Mouse (Mus musculus) midbrain, embryonic 11.5 days (tissue): ENCODE data around the gene Crebl2. TPM values are rescaled to one million over a fixed set of nuclear protein-coding genes. Genes with fewer than 3 reads are reported as not detected.

Experiments
- ATAC-seq: fragments of 200-750 bp; cut with Nextera tagmentation; 2 replicates; pipeline ENCODE4 v1.8.0; 2017; ENCODE audit warnings: moderate TSS enrichment, moderate library complexity; ENCODE audit not compliant: low FRiP score
- DNase-seq: peaks from one replicate; pipeline ENCODE4 v3.0.0; 2015; ENCODE audit warnings: low spot score; ENCODE audit errors: missing footprints
- H3K27ac ChIP-seq: fragments of 300-500 bp; sonication (generic); 2 replicates; pipeline ENCODE4 v1.5.1; 2014; ENCODE audit warnings: low read depth, low read length
- H3K27me3 ChIP-seq: fragments of 300-500 bp; sonication (generic); 2 replicates; pipeline ENCODE4 v1.6.1; 2014; ENCODE audit warnings: mild to moderate bottlenecking, low read length, moderate library complexity, mixed read lengths; ENCODE audit not compliant: control insufficient read depth, insufficient read depth
- H3K36me3 ChIP-seq: fragments of 300-500 bp; sonication (generic); 2 replicates; pipeline ENCODE4 v1.6.1; 2014; ENCODE audit warnings: mild to moderate bottlenecking, low read length, moderate library complexity, mixed read lengths; ENCODE audit not compliant: control insufficient read depth, insufficient read depth
- H3K4me1 ChIP-seq: fragments of 300-500 bp; sonication (generic); 2 replicates; pipeline ENCODE4 v1.6.1; 2014; ENCODE audit warnings: low read length; ENCODE audit not compliant: control insufficient read depth, insufficient read depth
- H3K4me2 ChIP-seq: fragments of 300-500 bp; sonication (generic); 2 replicates; pipeline ENCODE4 v1.6.1; 2014; ENCODE audit warnings: mild to moderate bottlenecking, moderate library complexity
- H3K4me3 ChIP-seq: fragments of 300-500 bp; sonication (generic); 2 replicates; pipeline ENCODE4 v1.5.1; 2014; ENCODE audit warnings: low read depth, low read length
- H3K9ac ChIP-seq: fragments of 300-500 bp; sonication (generic); 2 replicates; pipeline ENCODE4 v1.6.1; 2014; ENCODE audit warnings: low read length
- H3K9me3 ChIP-seq: fragments of 300-500 bp; sonication (generic); 2 replicates; pipeline ENCODE4 v1.6.1; 2016; ENCODE audit warnings: low read length; ENCODE audit not compliant: control insufficient read depth
- WGBS: fragments of 180-500 bp; shearing (Covaris S2); extraction: QIAGEN DNeasy Blood & Tissue Kit; methylation state at CpG from one replicate; pipeline ENCODE4 v1.1.7; 2014; 5-methylcytosine and 5-hydroxymethylcytosine counted together
- polyA plus RNA-seq: library from polyadenylated mRNA; unstranded; fragments of >200 nt; fragmentation: Nextera tagmentation; extraction: Ambion mirVana; gene quantifications from 2 replicates; pipeline ENCODE4 v1.2.1, GENCODE M21; 2014

Gene Crebl2
- polyA plus RNA-seq, 1 experiment from 2014 or later = 0.92 TPM

- Histone ChIP-seq H3K4me1 (0 out of 2 replicates have a peak, but pooled peaks cover 2% of the 10 kb centered on the region), H3K9ac (no peak overlapping the region), H3K4me2 (no peak overlapping the region), H3K27me3 (no peaks in the 10 kb centered on the region), H3K27ac (no peak overlapping the region), H3K36me3 (no peaks in the 10 kb centered on the region), H3K9me3 (no peaks in the 10 kb centered on the region), H3K4me3 (no peak overlapping the region)
- DNase-seq (no peak), ATAC-seq (no peak)
- WGBS = 81% methylated on average over 3 of the region's 4 CpGs
Measured at GRCm38 (mm10) chr6:134903368-134903767, 73.4 kb downstream of the Crebl2 start.

GRCm38 (mm10) chr6:134903891-134904884 lies 74.2 kb downstream of the Crebl2 start:
- Histone ChIP-seq H3K9ac (no peak overlapping the region), H3K4me2 (no peak overlapping the region), H3K36me3 (no peaks in the 10 kb centered on the region), H3K9me3 (no peaks in the 10 kb centered on the region), H3K27ac (no peak overlapping the region), H3K27me3 (no peaks in the 10 kb centered on the region), H3K4me3 (no peak overlapping the region), H3K4me1 (0 out of 2 replicates have a peak, but pooled peaks cover 1% of the 10 kb centered on the region)
- DNase-seq (no peak), ATAC-seq (no peak)
- WGBS = 94% methylated on average over 10 of the region's 10 CpGs

- H3K4me2 ChIP-seq = no peak overlapping the region
- 86% methylated on average over 1 of the region's 1 CpGs for WGBS
- no peaks in the 10 kb centered on the region for H3K9me3 ChIP-seq
- H3K9ac ChIP-seq = no peak overlapping the region
- no peaks in the 10 kb centered on the region for H3K27me3 ChIP-seq
- H3K4me1 ChIP-seq = no peaks in the 10 kb centered on the region
- no peak overlapping the region for H3K27ac ChIP-seq
- H3K36me3 ChIP-seq = no peaks in the 10 kb centered on the region
- no peak overlapping the region for H3K4me3 ChIP-seq
- no peak for ATAC-seq
- DNase-seq = no peak
Measured at GRCm38 (mm10) chr6:134905811-134906210, 75.9 kb downstream of the Crebl2 start.

Other genes with a start within 250 kb of the Crebl2 start
- 0.87 and 1.3 TPM in 2 replicates for gene Mansc1, start 197.7 kb upstream of the Crebl2 start, polyA plus RNA-seq
- 26.4 and 28.3 TPM in 2 replicates for gene Borcs5, start 190.6 kb upstream of the Crebl2 start, polyA plus RNA-seq
- 18.0 and 18.5 TPM in 2 replicates for gene Dusp16, start 37.5 kb upstream of the Crebl2 start, polyA plus RNA-seq
- gene Gpr19, start 68.4 kb downstream of the Crebl2 start, polyA plus RNA-seq = 35.3 and 36.9 TPM in 2 replicates
- 27.8 and 28.0 TPM in 2 replicates for gene Cdkn1b, start 90.2 kb downstream of the Crebl2 start, polyA plus RNA-seq
- 2.8 and 3.2 TPM in 2 replicates for gene Apold1, start 151.6 kb downstream of the Crebl2 start, polyA plus RNA-seq
- 103 TPM in 2 replicates for gene Ddx47, start 181.5 kb downstream of the Crebl2 start, polyA plus RNA-seq
- gene Gprc5a, start 235.5 kb downstream of the Crebl2 start, polyA plus RNA-seq = 2.8 and 3.0 TPM in 2 replicates